Mouse (Mus musculus): Measurements from ENCODE around the gene Ino80. TPM values are rescaled to one million over a fixed set of nuclear protein-coding genes. Genes with fewer than 3 reads are reported as not detected.
"Not testable (repeated sequence)": the region's sequence is repeated elsewhere in the genome, so short reads cannot be mapped to it uniquely, and the experiment has no call there.

The Ino80 gene
- polyA plus RNA-seq, 1 experiment = 4.6 TPM

DNA sequence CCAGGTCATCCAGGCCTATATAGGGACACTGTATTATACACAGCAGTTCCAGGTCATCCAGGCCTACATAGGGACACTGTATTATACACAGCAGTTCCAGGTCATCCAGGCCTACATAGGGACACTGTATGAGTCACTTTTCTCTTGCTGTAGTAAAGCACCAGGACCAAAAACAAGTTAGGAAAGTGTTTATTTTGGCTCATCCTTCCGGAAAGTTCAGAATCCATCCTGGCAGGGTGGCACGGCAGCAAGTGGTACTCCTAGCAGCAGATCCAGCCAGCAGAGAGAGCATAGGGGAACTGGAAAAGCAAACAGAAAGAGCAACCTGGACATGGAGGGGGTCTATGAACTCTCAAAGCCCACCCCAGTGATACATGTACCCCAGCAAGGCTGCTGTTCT, 33.4 kb upstream of the Ino80 start:
- H3K27me3 ChIP-seq (ENCODE audit: control insufficient read depth, insufficient read depth, low read length) = no peaks in the 10 kb centered on the region
- H3K4me3 ChIP-seq (ENCODE audit: low read depth, low read length) = no peak overlapping the region
- WGBS = 74% methylated on average over 2 of the region's 2 CpGs
- TF ChIP-seq POLR2A (IDR thresholded peaks at IDR 0.05; ENCODE audit: low read depth, low read length) (no peak), CTCF (IDR thresholded peaks at IDR 0.05; ENCODE audit: extremely low read depth, insufficient read length, insufficient replicate concordance, low read depth, low read length) (no peak)
- no peaks in the 10 kb centered on the region for H3K4me1 ChIP-seq (ENCODE audit: control insufficient read depth, insufficient read depth, insufficient read length, low read length)
- H3K36me3 ChIP-seq (ENCODE audit: control insufficient read depth, insufficient read depth, low read length) = no peaks in the 10 kb centered on the region
- no peak overlapping the region for H3K27ac ChIP-seq (ENCODE audit: insufficient read depth, low read depth, low read length)

DNA sequence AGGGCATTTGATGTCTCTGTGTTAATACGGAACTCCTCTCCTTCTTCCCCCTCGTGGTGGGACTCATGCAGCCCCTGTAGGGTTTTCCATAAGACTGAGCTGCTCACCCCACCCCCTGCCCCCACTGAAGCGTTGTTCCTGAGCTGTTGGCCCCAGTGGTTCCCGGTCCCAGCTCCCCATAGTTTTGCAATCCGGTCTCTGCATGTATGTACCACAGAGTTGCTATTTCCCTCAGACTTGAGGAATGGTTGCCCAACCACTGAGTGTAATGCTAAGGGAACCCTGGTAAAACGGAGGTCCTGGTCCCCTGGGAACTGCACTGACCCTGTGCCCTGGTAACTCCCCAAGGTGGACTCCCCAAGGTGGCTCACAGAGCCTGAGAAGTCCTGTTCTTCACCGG, 31.0 kb upstream of the Ino80 start:
- not testable (repeated sequence) for H3K27me3 ChIP-seq (ENCODE audit: control insufficient read depth, insufficient read depth, low read length); H3K4me1 ChIP-seq (ENCODE audit: control insufficient read depth, insufficient read depth, insufficient read length, low read length); H3K4me3 ChIP-seq (ENCODE audit: low read depth, low read length); H3K27ac ChIP-seq (ENCODE audit: insufficient read depth, low read depth, low read length); H3K36me3 ChIP-seq (ENCODE audit: control insufficient read depth, insufficient read depth, low read length)
- 72% methylated on average over 7 of the region's 7 CpGs for WGBS

DNA sequence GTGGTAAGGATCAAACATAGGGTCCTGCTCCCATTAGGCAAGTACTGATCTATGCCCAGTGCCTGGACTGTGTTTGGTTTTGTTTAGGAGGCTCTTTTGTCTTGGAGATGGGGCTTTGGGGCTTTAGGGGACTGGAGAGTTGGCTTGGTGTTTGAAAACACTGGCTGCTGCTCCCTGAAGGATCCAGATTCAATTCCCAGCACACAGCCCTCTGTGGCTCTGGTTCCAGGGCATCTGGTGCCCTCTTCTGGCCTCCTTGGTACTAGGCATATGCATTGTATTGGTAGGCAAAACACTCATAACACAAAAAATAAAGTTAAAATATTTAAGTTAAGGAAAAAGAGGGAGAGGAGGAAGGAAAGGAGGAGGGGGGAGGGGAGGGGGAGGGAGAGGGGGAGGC, 29.6 kb upstream of the Ino80 start:
- Histone ChIP-seq H3K4me3 (ENCODE audit: low read depth, low read length) (no peak overlapping the region), H3K27me3 (ENCODE audit: control insufficient read depth, insufficient read depth, low read length) (no peaks in the 10 kb centered on the region), H3K27ac (ENCODE audit: insufficient read depth, low read depth, low read length) (no peak overlapping the region), H3K36me3 (ENCODE audit: control insufficient read depth, insufficient read depth, low read length) (no peaks in the 10 kb centered on the region), H3K4me1 (ENCODE audit: control insufficient read depth, insufficient read depth, insufficient read length, low read length) (no peaks in the 10 kb centered on the region; the same call in 1 of the 2 replicates)
- TF ChIP-seq CTCF (IDR thresholded peaks at IDR 0.05; ENCODE audit: extremely low read depth, insufficient read length, insufficient replicate concordance, low read depth, low read length) (peak; percentile 68; the same call in 1 of the 2 replicates), POLR2A (IDR thresholded peaks at IDR 0.05; ENCODE audit: low read depth, low read length) (no peak)

DNA sequence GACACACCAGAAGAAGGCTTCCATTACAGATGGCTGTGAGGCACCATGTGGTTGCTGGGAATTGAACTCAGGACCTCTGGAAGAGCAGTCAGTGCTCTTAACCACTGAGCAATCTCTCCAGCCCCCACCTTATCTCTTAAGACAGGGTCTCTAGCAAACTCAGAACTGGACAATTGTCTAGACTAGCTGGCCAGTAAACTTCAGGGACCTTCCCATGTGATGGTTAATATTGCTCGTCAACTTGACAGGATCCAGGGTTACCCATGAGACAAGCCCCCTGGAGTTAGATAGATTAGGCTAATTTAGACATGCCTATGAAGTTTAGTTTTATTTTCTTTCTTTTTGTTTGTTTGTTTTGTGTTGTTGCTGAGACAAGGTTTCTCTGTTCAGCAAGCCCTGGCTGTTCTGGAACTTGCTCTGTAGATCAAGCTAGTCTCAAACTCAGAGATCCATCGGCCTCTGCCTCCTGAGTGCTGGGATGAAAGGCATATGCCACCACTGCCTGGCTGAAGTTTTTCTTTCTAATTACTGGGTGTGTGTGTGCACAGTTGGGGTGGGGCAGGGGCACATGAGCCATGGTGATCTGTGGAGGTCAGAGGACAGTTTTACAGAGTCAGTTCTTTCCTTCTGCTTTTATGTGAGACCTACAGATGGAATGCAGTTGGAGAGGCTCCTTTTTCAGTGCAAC, 23.6 kb upstream of the Ino80 start:
- WGBS = 34% methylated on average over 2 of the region's 2 CpGs
- Histone ChIP-seq H3K27me3 (ENCODE audit: control insufficient read depth, insufficient read depth, low read length) (no peaks in the 10 kb centered on the region), H3K4me3 (ENCODE audit: low read depth, low read length) (no peak overlapping the region), H3K27ac (ENCODE audit: insufficient read depth, low read depth, low read length) (peak overlapping the region; percentile 95), H3K4me1 (ENCODE audit: control insufficient read depth, insufficient read depth, insufficient read length, low read length) (peaks cover 7% of the 10 kb centered on the region; the same call in 1 of the 2 replicates), H3K36me3 (ENCODE audit: control insufficient read depth, insufficient read depth, low read length) (no peaks in the 10 kb centered on the region)
- TF ChIP-seq POLR2A (IDR thresholded peaks at IDR 0.05; ENCODE audit: low read depth, low read length) = no peak
- TF ChIP-seq CTCF (IDR thresholded peaks at IDR 0.05; ENCODE audit: extremely low read depth, insufficient read length, insufficient replicate concordance, low read depth, low read length) = no peak

DNA sequence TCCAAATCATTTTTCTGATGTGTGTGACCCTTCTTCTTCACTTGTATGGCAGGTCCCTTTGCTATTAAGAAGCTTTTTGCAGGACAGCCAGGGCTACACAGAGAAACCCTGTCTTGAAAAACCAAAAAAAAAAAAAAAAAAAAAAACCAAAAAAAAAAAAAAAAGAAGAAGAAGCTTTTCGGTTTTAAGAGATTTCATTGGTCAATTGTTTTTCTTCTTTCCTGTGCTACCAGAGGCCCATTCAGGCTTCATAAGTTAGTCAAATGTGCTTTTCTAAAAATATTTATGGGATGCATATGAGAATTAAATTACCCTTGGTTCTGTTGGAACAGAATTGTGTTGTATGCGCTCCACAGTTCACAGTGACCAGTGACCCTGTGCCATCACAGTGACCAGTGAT, 21.4 kb upstream of the Ino80 start:
- Histone ChIP-seq H3K27ac (ENCODE audit: insufficient read depth, low read depth, low read length) (no peak overlapping the region), H3K27me3 (ENCODE audit: control insufficient read depth, insufficient read depth, low read length) (no peaks in the 10 kb centered on the region), H3K4me1 (ENCODE audit: control insufficient read depth, insufficient read depth, insufficient read length, low read length) (peaks cover 7% of the 10 kb centered on the region; the same call in 1 of the 2 replicates), H3K36me3 (ENCODE audit: control insufficient read depth, insufficient read depth, low read length) (no peaks in the 10 kb centered on the region), H3K4me3 (ENCODE audit: low read depth, low read length) (no peak overlapping the region)
- TF ChIP-seq POLR2A (IDR thresholded peaks at IDR 0.05; ENCODE audit: low read depth, low read length) (no peak), CTCF (IDR thresholded peaks at IDR 0.05; ENCODE audit: extremely low read depth, insufficient read length, insufficient replicate concordance, low read depth, low read length) (no peak)
- WGBS = 88% methylated on average over 2 of the region's 2 CpGs

DNA sequence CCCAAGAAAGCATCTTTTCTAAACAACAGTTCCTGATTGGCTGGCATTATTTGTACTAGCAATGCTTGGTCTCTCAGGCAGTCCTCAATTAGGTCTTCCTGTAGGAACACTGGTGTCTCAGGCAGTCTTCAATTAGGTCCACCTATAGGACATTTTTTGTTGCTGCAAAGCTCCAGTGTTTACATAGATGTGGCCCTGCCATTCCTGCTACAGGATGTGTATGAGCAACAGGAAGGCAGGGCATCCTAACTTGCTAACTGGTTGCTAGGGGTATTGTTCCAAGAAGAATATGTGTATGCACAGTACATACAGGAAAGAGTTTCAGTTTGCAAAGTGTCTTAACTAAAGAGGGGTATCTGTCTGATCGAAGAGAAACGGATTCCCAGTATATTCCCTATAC, 18.6 kb upstream of the Ino80 start:
- Histone ChIP-seq H3K36me3 (ENCODE audit: control insufficient read depth, insufficient read depth, low read length) (no peaks in the 10 kb centered on the region), H3K27ac (ENCODE audit: insufficient read depth, low read depth, low read length) (no peak overlapping the region), H3K27me3 (ENCODE audit: control insufficient read depth, insufficient read depth, low read length) (no peaks in the 10 kb centered on the region), H3K4me1 (ENCODE audit: control insufficient read depth, insufficient read depth, insufficient read length, low read length) (peaks cover 3% of the 10 kb centered on the region; the same call in 1 of the 2 replicates), H3K4me3 (ENCODE audit: low read depth, low read length) (no peak overlapping the region)
- TF ChIP-seq POLR2A (IDR thresholded peaks at IDR 0.05; ENCODE audit: low read depth, low read length) (no peak), CTCF (IDR thresholded peaks at IDR 0.05; ENCODE audit: extremely low read depth, insufficient read length, insufficient replicate concordance, low read depth, low read length) (no peak)
- 90% methylated on average over 2 of the region's 2 CpGs for WGBS

DNA sequence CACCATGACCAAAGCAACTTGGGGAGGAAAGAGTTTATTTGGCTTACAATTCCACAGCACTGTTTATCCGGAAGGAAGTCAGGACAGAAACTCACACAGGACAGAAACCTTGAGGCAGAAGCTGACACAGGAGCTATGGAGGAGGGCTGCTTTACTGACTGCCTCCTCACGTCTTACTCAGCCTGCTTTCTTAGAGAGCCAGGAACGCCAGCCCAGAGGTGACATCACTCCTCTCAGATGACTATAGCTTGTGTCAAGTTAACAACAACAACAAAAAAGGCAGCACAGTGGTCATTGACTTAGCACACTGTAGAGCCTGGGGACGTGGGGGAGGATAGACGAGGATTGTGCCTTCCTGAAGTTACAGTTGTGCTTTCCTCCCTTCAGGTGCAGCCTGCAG, 14.5 kb upstream of the Ino80 start:
- Histone ChIP-seq H3K4me3 (ENCODE audit: low read depth, low read length) (no peak overlapping the region), H3K27ac (ENCODE audit: insufficient read depth, low read depth, low read length) (no peak overlapping the region), H3K27me3 (ENCODE audit: control insufficient read depth, insufficient read depth, low read length) (no peaks in the 10 kb centered on the region), H3K4me1 (ENCODE audit: control insufficient read depth, insufficient read depth, insufficient read length, low read length) (0 out of 2 replicates have a peak, but pooled peaks cover 2% of the 10 kb centered on the region), H3K36me3 (ENCODE audit: control insufficient read depth, insufficient read depth, low read length) (no peaks in the 10 kb centered on the region)
- TF ChIP-seq POLR2A (IDR thresholded peaks at IDR 0.05; ENCODE audit: low read depth, low read length) = no peak
- no peak for TF ChIP-seq CTCF (IDR thresholded peaks at IDR 0.05; ENCODE audit: extremely low read depth, insufficient read length, insufficient replicate concordance, low read depth, low read length)
- WGBS = 67% methylated on average over 5 of the region's 5 CpGs

Measured in small intestine, adult 2 months (tissue).